Mouse (Mus musculus) WW6 (cell line): Measurements from ENCODE around the gene Nrap.
A peak's percentile ranks its signal among the peaks of the same experiment; 100 is the strongest.
"Not testable (repeated sequence)": the region's sequence is repeated elsewhere in the genome, so short reads cannot be mapped to it uniquely, and the experiment has no call there.

Experiments
- DNase-seq: peaks from one replicate; pipeline ENCODE4 v3.0.0-alpha.2; 2013; ENCODE audit warnings: low read depth, low spot score

The Nrap gene

DNA sequence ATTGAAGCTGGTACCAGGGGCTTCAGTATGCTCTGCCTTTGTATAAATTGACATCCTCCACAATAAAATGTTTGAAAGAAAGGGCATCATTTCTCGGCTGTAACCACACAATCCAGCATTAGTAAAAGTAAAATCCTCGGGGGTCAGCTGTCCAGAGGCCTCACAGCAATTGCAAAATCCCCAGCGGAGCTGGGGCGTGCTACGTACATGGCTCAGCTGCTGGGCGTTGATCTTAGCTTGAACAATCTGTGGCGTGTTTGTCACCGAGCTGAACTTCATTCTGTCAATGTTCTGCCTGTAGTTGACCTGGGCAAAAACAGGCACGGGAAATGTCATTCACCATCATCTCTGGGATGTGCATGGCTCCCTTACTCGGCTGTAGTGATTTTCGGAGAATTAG, 23.7 kb downstream of the Nrap start:
- DNase-seq, result no peak

DNA sequence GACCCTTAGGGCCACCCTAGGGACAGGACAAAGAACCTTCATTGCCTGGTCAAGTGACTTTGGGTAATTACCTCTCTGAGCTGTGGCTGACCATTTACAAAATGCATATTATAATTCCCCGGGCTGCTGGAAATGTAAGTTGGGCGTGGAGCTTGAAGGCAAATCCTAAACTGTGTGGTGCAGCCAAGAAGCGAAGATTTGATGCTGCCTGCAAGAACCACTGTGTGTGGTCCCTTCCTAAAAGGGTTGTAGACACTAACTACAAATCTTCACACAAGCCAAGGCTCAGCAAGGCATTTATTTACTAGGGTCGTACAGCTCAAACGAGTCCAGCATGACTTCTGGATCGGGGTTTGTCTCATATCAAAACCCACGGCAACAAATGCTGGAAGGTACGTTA, 25.3 kb downstream of the Nrap start:
- DNase-seq, result no peak

DNA sequence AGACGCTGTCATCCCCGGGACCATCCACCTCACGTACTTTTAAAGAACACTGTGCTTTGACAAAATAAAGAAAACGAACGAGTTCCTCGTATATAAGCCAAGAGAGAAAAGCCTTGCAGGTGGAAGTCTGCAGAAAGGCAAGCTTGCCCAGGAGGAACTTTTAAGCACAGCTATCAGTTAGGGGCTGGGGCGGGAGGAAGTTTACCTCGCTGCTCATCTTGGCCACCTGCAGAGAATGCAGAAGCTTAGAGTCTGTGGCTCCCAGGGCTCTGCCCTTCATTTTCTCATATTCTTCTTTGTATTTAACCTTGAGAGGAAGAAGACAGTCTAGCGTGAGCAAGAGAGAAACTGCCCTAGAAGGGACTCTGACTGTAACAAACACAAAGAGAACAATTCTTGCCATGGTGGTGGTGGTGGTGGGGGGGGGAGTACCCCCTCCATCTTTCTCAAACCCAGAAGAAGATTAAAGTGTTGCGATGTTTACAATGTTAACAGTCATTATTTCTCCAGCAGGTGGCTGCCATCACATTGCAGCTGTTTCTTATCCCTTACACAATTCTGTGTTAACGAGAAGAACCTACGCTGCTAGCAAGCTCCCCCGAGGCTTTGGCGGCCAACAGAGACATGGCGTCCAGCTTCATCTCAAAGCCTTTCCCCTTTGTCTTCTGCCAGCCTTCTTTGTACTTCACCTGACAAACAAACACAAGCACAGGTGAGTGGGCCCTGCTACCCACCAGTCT, 25.9 kb downstream of the Nrap start:
- DNase-seq, result no peak

DNA sequence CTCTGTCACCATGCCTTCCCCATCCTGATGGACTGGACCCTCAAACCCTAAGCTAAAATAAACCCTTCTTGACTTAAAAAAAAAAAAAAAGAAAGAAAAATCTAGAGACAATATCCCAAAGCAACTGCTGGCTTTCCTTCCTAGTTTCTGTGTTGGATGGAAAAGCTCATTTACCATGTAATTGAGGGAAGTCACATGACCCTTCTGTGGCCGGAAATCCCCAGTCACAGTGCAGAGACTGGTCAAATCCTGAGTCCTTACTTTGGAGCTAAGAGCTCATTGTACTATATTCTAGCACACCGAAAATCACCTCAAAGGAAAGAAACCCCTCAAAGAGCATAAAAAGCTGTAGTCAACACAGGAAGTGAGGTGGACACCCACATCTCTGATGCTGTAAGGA, 30.9 kb downstream of the Nrap start:
- no peak for DNase-seq

DNA sequence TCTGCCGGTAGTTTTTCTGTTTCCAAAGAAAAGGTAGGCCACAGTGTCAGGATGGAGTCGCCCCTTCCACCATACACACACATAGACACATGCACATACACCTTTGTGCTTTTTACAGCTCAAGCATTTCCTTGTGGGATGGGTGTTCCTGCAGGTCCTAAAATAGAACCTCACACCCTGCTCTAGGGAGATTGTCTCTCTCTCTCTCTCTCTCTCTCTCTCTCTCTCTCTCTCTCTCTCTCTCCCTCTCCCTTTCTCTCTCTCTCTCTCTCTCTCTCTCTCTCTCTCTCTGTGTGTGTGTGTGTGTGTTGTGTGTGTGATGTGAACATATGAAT, 32.5 kb downstream of the Nrap start:
- DNase-seq, result not testable (repeated sequence)

DNA sequence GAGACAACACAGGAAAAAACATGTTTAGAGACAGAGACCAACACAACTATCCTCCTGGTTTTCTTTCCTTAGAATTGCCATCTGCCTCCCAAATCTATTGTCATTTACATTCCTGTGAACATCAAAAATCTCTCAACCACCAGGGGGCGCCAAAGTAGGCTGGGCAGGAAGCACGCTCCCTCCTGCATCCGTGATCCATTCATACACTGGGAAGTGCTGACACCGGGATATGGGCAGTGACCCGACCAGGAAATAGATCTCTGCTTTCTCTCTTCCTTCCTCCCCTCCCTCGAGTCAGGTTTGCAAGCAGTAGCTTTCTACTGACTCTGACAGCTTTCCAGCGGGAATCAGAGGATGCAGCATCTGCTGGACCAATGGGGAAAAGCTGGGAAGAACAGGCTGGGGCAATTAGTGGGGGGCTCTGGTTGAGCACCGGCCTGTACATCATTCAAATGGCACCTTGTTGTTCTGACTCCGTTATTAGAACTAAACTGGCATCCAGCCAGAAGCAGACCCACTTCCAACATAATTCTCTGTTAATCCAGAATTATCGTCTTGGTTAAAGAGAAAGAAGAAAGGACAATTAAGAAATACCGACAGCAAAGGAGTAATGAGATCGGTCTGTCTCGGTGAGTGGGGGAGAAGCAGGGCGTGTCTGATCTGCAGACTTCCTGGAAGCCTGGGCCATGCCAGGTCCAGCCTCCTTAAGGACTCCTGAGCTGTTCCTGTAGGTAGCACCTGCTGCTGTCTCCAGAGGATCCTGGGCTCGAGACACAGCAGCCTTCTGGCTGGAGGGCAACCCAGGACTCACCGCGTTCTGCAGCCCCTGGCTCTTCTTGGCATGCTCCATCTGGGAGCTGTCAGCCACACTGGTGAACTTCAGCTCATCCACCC, 33.1 kb downstream of the Nrap start:
- DNase-seq, result peak; percentile 54

DNA sequence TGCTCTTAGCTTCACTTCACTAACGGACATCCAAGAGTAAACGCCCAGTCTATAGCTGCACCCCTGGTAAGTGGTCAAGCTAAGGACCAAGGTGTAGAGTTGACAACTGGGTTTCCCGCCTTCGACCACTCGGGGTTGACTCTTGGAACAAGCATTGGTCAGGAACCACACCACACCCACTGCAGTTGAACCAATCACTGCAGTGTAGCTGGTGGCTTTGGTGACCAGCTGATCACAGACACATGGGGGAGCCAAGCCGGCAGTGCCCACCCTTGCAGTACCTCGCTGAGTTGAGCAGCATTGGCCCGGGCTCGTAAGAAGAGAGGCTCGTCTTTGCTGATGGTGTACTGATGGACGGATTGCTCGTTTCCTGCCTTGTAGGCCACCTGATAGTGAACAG, 34.6 kb downstream of the Nrap start:
- DNase-seq, result no peak

DNA sequence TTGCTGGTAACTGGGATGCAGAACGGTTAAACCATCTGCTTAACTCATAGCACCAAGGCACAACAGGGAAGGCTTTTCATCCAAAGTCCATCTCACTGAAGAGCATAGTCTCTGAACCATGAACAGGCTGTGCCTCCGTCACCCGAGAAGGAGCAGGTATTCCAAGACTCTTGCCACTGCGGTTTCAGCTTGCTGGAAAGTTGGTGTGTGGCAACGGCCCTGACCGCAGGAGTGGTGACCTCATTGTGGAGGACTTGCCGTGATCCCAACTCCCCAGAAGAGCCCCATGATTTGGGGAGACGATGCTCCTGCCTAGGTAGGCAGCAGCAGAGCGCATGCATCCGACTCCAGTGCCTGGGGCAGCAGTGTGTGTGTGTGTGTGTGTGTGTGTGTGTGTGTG, 36.1 kb downstream of the Nrap start:
- no peak for DNase-seq

DNA sequence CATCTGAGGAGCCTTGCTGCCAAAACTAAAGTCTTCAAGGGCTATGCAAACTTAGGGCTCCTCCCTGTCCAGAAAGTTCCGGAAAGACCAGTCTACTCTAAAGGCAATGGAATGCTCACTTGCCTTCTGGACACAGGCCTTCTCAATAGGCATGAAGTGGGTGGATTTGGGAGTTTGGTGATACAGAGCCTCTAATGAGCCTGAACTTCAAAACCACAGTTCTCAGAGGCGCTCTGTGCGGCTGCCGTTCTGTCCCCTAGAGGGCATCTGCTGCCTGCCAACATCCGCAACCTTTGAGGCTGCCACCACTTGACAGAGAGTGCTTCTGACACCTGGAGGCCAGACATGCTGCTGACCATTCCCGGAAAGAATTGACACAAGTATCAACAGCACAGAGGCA, 40.5 kb downstream of the Nrap start:
- no peak for DNase-seq

DNA sequence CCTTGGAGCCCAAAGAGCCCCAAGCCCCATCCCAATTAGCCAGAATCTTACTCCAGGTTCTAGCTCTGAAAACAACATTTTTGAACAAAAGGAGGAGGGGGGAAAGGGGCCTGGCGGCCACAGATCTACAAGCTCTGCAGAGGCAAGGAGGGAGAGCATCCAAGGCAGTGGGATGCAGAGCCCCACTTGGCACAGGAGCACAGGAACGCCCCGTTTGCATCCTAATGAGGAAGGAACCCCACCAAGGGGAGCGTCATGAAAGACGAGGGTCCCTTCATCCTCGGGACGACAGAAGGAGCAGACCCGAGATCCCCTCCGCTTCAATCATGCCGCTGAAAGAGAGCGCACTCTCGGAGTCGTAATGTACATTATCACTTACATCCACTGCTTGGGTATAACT, 43.1 kb downstream of the Nrap start:
- no peak for DNase-seq

DNA sequence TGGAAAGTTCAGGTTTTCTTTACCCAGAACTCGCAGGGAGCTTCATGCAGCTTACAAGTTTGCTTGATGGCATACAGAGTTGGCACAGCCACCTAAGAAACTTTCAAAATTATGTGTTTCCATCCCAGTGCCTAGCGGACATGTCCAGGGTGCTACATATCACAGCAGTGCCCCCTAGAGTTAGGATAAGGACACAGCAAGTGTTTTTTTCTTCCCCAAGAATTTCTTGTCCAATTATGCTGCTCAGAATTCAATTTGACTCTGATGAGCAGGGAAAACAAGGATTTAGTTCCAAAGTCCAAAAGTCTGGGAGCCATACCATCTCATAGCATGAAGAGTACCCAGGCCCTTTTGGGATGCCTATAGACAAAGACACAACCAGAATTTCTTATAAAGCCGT, 43.8 kb downstream of the Nrap start:
- no peak for DNase-seq

DNA sequence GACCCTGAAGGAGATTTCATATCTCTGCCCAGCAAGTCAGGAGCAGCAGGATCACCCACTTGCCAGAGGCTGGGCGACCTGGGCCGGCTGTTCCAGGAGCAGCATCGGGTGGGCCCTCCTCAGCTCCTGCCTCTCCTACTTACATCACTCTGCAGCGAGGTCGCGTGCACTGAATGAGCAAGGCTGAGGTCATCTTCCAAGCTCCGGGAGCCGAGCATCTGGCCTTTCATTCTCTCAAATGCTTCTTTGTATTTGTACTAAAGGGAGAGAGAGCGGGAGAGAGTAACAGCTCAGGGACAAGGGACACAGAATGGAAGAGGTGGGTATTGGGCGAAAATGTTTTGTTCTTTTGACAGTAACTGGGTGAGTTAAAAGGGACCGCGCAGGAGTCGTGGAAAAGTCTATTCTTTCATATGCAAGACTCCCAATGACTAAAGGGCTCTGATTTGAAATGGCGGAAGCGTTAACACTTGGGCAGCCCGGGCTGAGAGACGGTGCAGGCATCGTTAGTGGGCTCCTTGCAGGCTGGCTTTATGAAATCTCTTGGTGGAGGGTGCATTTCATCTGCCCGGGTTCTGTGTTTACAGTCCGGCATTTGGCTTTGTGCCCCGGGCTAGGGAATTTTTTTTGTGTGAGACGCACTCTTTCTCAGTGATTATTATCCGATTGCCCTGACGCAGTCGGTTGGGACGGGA, 45.8 kb downstream of the Nrap start:
- DNase-seq, result no peak

DNA sequence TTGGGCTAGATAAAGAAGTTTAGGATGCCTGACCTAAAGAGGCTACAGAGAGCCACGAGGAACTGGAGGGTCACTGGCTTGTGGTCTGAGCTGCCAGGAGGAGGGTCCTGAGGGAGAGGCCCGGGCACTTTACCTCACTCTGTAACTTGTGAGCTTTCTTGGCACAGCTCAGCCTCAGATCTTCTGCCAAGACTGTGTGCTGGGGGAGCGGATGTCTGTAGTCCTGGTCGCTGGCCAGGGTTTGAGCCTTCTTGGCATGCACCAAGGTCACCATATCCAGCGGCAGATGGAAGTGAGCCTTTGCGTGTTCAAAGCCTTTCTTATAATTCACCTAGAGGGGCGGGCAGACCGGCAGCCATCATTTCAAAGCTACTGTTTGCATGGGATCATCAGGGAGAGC, 47.8 kb downstream of the Nrap start:
- no peak for DNase-seq

DNA sequence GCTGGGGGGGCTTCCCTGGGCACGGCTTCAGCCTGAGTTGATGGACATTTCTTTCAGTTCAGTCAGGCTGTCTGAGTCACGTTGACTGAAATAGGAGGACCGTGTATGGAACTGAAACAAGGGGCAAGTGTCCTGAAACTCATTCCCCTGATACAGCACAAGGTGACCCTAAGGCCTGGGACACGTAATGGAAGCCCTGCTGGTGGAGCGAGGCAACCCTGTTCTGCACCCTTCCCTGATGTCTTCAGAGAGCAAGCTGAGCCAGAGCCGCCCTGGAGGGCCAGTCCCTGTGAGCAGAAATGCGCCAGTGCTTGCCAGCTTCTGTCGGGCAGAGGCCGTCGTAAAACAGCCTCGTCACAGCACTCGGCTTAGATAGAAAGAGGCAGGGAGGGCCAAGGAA, 53.0 kb downstream of the Nrap start:
- DNase-seq, result no peak

DNA sequence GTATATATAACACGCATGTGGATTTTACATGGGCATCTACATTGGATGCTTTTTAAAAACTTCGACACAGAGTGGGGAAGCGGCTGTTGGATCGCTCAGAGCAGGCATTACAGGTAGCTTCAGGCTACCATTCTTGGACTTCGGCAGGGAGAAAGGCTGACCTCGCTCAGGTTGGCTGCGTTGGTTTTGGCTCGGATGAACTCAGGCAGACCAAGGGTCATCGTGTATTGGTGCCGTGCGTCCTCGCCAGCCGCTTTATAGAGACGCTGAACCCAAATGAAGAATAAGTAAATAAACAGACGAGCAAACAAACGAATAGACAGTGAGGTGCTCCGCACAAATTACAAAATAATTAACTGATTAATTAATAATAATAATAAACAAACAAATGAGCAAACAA, 53.5 kb downstream of the Nrap start:
- no peak for DNase-seq

DNA sequence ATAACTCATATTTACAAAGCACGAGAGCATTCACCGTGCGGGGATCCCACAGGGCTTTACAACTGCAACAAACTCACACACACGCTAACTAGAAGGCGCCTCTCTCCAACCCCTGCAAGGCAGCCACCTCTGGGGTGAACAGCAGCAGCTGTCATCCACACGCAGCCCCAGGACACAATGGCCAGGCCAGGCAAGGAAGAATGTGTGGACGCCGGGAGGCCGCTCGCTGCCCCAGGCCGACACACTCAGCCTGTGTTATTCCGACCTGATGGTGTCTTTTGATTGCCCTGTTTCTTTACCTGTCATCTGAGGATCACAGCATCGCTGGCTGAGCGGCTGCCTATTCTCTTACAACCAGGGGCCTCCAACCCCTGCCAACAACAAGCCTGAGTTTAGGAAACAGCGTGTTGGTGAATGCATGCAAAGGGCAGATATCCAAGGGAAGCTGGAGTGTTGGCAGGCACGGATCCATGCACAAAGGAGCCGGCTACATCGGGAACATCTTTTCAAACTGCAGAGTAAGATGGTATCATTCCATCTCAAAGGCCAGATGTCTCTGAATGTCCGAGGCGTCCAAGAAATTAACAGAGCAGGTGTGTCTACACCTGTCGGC, 63.5 kb downstream of the Nrap start:
- no peak for DNase-seq

DNA sequence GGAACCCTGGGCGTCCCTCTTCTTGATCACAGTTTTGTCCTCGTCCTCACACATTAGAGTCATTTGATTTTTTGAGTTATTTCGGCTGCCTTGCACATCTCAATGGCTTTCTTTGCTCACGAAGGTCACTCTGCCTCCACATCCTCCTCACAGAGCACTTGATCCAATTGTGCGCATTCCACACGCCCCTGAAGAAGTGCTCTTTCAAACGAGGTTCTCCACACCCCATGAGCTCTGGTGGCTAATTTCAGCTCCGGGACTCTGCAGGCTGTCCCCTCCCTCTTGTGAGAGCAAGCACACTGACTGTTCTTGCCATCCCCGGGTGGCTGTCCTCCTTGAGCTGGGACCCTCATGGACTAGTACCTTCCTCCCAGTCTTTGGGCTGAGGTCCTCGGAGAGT, 64.2 kb downstream of the Nrap start:
- no peak for DNase-seq

DNA sequence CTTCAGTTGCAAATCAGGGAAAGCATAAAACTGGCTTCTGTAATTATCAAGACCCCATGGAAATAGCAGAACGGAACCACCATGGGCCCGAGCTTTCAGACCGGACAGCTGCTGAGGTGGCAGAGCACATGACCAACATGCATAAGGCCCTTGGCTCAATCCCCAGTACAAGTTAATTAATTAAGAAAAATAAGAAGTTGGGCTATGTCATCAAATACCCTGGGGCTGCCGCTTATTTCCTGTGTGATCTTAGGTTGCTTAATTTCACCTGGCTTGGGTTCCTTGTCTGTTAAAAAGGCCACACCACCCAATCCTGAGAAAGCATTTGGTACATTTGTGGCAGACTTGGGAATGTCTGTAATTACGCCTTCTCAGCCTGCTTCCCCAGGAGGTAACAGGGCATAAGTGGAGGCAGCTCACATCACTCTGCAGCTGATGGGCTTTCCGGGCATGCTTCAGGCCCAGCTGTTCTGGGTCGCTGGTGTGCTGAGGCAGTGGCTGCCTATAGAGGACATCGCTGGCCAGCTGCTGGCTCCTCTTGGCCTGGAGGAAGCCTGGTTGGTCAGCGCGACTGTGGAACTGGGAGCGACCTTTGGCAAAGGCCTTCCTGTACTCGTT, 68.4 kb downstream of the Nrap start:
- no peak for DNase-seq

DNA sequence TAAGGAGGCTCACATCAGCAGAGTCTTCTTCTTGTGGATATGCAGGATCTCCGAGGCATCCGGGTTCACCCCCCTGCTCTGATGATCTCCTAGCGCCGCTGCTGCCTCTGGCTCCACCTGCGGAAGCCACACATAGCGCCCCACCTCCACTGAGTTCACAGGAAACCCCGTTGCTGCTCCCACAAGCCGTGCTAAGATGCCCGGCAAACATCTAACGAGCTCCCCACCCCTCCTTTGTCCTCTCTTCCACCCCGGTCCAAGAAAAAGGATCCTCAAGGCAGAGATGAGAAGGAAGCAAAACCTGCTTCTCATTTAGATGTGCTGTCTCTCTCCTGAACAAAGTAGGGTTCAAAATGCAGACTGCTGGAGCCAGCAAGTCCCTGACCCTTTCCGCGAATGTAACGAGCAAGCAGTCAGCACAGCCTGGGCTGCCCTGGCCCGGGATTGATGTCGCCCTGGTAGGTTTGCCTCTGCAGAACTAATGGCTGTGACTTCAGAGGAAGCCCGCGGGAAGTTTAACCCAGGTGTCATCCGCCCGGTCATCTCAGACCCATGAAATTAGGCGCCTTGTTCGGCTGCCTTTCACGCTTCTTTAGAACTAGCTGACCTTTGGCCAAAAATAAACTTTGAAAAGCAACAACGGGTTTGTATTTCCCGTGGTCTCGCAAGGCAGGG, 69.5 kb downstream of the Nrap start:
- peak; percentile 16 for DNase-seq

DNA sequence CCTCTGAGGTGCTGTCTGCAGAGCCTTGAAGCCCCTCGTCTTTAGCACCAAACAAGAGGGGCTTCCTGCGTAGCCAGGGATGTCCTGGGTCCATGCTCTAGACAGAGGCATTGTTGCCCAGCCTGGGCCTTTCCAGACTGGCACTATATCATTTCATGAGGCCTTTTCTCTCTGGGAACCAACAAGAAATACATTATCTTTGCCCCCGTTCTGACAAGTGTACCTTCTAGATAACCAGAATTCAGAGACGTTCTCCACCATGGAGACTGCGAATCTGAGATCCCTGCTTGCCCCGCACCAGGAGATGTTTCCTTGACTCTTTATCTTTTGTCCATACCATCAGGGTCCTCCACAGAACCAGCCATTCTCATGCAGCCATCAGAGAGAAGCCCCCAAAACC, 70.2 kb downstream of the Nrap start:
- DNase-seq, result no peak

DNA sequence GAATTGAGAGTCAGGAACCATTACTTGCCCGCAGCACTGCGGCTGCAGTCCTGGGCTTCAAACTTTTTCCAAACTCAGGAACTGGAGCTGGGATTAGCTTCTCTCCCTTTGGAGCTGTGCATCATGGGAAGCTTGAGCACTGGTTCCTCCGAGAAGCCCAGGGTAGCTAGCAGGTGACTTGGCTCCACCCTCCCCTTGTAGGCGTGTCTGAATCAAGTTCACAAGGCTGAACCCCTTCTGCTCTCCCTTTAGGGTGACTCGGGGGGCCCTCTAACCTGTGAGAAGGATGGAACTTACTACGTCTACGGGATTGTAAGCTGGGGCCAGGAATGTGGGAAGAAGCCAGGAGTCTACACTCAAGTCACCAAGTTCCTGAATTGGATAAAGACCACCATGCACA, 70.6 kb downstream of the Nrap start:
- no peak for DNase-seq
